Mouse (Mus musculus) lung, embryonic 16.5 days (tissue): ENCODE results near the gene Arf6. TPM values are rescaled to one million over a fixed set of nuclear protein-coding genes. Genes with fewer than 3 reads are reported as not detected.
"Not testable (repeated sequence)": the region's sequence is repeated elsewhere in the genome, so short reads cannot be mapped to it uniquely, and the experiment has no call there.

Experiments used
- ATAC-seq: fragments of 200-750 bp; cut with Nextera tagmentation; 2 replicates; pipeline ENCODE4 v1.8.0; 2017; ENCODE audit warnings: low read depth, mild to moderate bottlenecking, moderate library complexity
- H3K27ac ChIP-seq: fragments of 300-500 bp; sonication (generic); 2 replicates; pipeline ENCODE4 v1.5.1; 2014; ENCODE audit warnings: mild to moderate bottlenecking, control low read depth, low read length
- H3K27me3 ChIP-seq: fragments of 300-500 bp; sonication (generic); 2 replicates; pipeline ENCODE4 v1.6.1; 2014; ENCODE audit warnings: low read depth, low read length, mixed read lengths; ENCODE audit not compliant: control insufficient read depth, insufficient read depth
- H3K36me3 ChIP-seq: fragments of 300-500 bp; sonication (generic); 2 replicates; pipeline ENCODE4 v1.6.1; 2014; ENCODE audit warnings: low read length; ENCODE audit not compliant: control insufficient read depth, insufficient read depth
- H3K4me1 ChIP-seq: fragments of 300-500 bp; sonication (generic); replicated peaks from 2 replicates; pipeline ENCODE4 v1.6.1; 2014; ENCODE audit warnings: low read length, mixed read lengths; ENCODE audit not compliant: control insufficient read depth, insufficient read depth
- H3K4me2 ChIP-seq: fragments of 300-500 bp; sonication (generic); 2 replicates; pipeline ENCODE4 v1.6.1; 2014; ENCODE audit warnings: low read depth, low read length, control low read depth
- H3K4me3 ChIP-seq: fragments of 300-500 bp; sonication (generic); 2 replicates; pipeline ENCODE4 v1.5.1; 2014; ENCODE audit warnings: mild to moderate bottlenecking, low read length, control low read depth
- H3K9ac ChIP-seq: fragments of 300-500 bp; sonication (generic); 2 replicates; pipeline ENCODE4 v1.6.1; 2014; ENCODE audit warnings: low read length, control low read depth
- H3K9me3 ChIP-seq: fragments of 300-500 bp; sonication (generic); 2 replicates; pipeline ENCODE4 v1.6.1; 2016; ENCODE audit warnings: low read length; ENCODE audit not compliant: control insufficient read depth
- whole genome bisulfite sequencing: fragments of 180-500 bp; shearing (Covaris S2); extraction: QIAGEN DNeasy Blood & Tissue Kit; methylation state at CpG from one replicate; pipeline ENCODE4 v1.1.7; 2014; 5-methylcytosine and 5-hydroxymethylcytosine counted together
- polyA plus RNA-seq: library from polyadenylated mRNA; unstranded; fragments of >200 nt; fragmentation: Nextera tagmentation; extraction: Ambion mirVana; gene quantifications from 2 replicates; pipeline ENCODE4 v1.2.1, GENCODE M21; 2015

Arf6 gene
- polyA plus RNA-seq, 1 experiment from 2014 or later: 41.8 TPM

GRCm38 (mm10) chr12:69384606-69385005 lies 12.7 kb downstream of the Arf6 start:
- Histone ChIP-seq H3K27ac (no peak overlapping the region), H3K4me3 (no peak overlapping the region), H3K36me3 (no peaks in the 10 kb centered on the region), H3K27me3 (no peaks in the 10 kb centered on the region), H3K4me1 (no peaks in the 10 kb centered on the region), H3K4me2 (no peak overlapping the region), H3K9me3 (no peaks in the 10 kb centered on the region), H3K9ac (no peak overlapping the region)
- ATAC-seq: no peak
- WGBS: 76% methylated on average over 5 of the region's 5 CpGs

- H3K36me3 ChIP-seq: no peaks in the 10 kb centered on the region
Measured at GRCm38 (mm10) chr12:69385542-69386280, 13.8 kb downstream of the Arf6 start.

GRCm38 (mm10) chr12:69386281-69386732 lies 14.4 kb downstream of the Arf6 start:
- not testable (repeated sequence) for H3K36me3 ChIP-seq, H3K4me3 ChIP-seq, H3K27me3 ChIP-seq, H3K27ac ChIP-seq, ATAC-seq, H3K9ac ChIP-seq, H3K4me2 ChIP-seq, H3K9me3 ChIP-seq, H3K4me1 ChIP-seq
- WGBS: 67% methylated on average over 12 of the region's 12 CpGs

More at GRCm38 (mm10) chr12:69385542-69386280, 13.8 kb downstream of the Arf6 start:
- no peak overlapping the region for H3K9ac ChIP-seq
- H3K27ac ChIP-seq: no peak overlapping the region
- no peak overlapping the region for H3K4me2 ChIP-seq
- no peak for ATAC-seq
- no peak overlapping the region for H3K4me3 ChIP-seq
- H3K4me1 ChIP-seq: no peaks in the 10 kb centered on the region
- H3K9me3 ChIP-seq: no peaks in the 10 kb centered on the region
- no peaks in the 10 kb centered on the region for H3K27me3 ChIP-seq
- 63% methylated on average over 6 of the region's 6 CpGs for WGBS

- no peak overlapping the region for H3K9ac ChIP-seq
- H3K4me3 ChIP-seq: no peak overlapping the region
- no peak overlapping the region for H3K27ac ChIP-seq
- no peaks in the 10 kb centered on the region for H3K27me3 ChIP-seq
- no peak overlapping the region for H3K4me2 ChIP-seq
- H3K9me3 ChIP-seq: no peaks in the 10 kb centered on the region
- no peaks in the 10 kb centered on the region for H3K36me3 ChIP-seq
- ATAC-seq: no peak
- H3K4me1 ChIP-seq: no peaks in the 10 kb centered on the region
- 85% methylated on average over 10 of the region's 10 CpGs for WGBS
Measured at GRCm38 (mm10) chr12:69388321-69388869, 16.4 kb downstream of the Arf6 start.

- Histone ChIP-seq H3K27ac (no peak overlapping the region), H3K9ac (no peak overlapping the region), H3K4me2 (no peak overlapping the region), H3K9me3 (no peaks in the 10 kb centered on the region), H3K27me3 (no peaks in the 10 kb centered on the region), H3K4me1 (no peaks in the 10 kb centered on the region), H3K4me3 (no peak overlapping the region), H3K36me3 (no peaks in the 10 kb centered on the region)
- no peak for ATAC-seq
- 52% methylated on average over 7 of the region's 7 CpGs for WGBS
Measured at GRCm38 (mm10) chr12:69389273-69389938, 17.5 kb downstream of the Arf6 start.

- no peak overlapping the region for H3K27ac ChIP-seq
- H3K9ac ChIP-seq: no peak overlapping the region
- no peaks in the 10 kb centered on the region for H3K9me3 ChIP-seq
- WGBS: 73% methylated on average over 7 of the region's 7 CpGs
- H3K4me1 ChIP-seq: no peaks in the 10 kb centered on the region
- no peak overlapping the region for H3K4me3 ChIP-seq
- no peaks in the 10 kb centered on the region for H3K36me3 ChIP-seq
- no peaks in the 10 kb centered on the region for H3K27me3 ChIP-seq
- peak; percentile 36; the same call in 1 of the 2 replicates for ATAC-seq
- no peak overlapping the region for H3K4me2 ChIP-seq
Measured at GRCm38 (mm10) chr12:69390000-69390698, 18.2 kb downstream of the Arf6 start.

- Histone ChIP-seq H3K4me2 (no peak overlapping the region), H3K4me1 (no peaks in the 10 kb centered on the region), H3K4me3 (no peak overlapping the region), H3K36me3 (no peaks in the 10 kb centered on the region), H3K9me3 (no peaks in the 10 kb centered on the region), H3K9ac (no peak overlapping the region), H3K27ac (no peak overlapping the region), H3K27me3 (no peaks in the 10 kb centered on the region)
- no peak for ATAC-seq
- WGBS: 74% methylated on average over 10 of the region's 10 CpGs
Measured at GRCm38 (mm10) chr12:69393076-69393475, 21.1 kb downstream of the Arf6 start.

- Histone ChIP-seq H3K4me3 (no peak overlapping the region), H3K9me3 (no peaks in the 10 kb centered on the region), H3K9ac (no peak overlapping the region), H3K4me2 (no peak overlapping the region), H3K27ac (no peak overlapping the region), H3K36me3 (no peaks in the 10 kb centered on the region), H3K27me3 (no peaks in the 10 kb centered on the region), H3K4me1 (no peaks in the 10 kb centered on the region)
- ATAC-seq: no peak
- 69% methylated on average over 6 of the region's 6 CpGs for WGBS
Measured at GRCm38 (mm10) chr12:69394456-69394855, 22.5 kb downstream of the Arf6 start.

- Histone ChIP-seq H3K4me3 (no peak overlapping the region), H3K27ac (no peak overlapping the region), H3K9ac (no peak overlapping the region), H3K4me1 (peaks cover 5% of the 10 kb centered on the region; the same call in 1 of the 2 replicates), H3K36me3 (no peaks in the 10 kb centered on the region), H3K4me2 (no peak overlapping the region), H3K9me3 (no peaks in the 10 kb centered on the region), H3K27me3 (no peaks in the 10 kb centered on the region)
- no peak for ATAC-seq
- WGBS: 68% methylated on average over 4 of the region's 4 CpGs
Measured at GRCm38 (mm10) chr12:69400367-69400766, 28.4 kb downstream of the Arf6 start.
